Mouse (Mus musculus): ENCODE data around the gene Chtf18.
"Not testable (repeated sequence)": the region's sequence is repeated elsewhere in the genome, so short reads cannot be mapped to it uniquely, and the experiment has no call there.

The Chtf18 gene

DNA sequence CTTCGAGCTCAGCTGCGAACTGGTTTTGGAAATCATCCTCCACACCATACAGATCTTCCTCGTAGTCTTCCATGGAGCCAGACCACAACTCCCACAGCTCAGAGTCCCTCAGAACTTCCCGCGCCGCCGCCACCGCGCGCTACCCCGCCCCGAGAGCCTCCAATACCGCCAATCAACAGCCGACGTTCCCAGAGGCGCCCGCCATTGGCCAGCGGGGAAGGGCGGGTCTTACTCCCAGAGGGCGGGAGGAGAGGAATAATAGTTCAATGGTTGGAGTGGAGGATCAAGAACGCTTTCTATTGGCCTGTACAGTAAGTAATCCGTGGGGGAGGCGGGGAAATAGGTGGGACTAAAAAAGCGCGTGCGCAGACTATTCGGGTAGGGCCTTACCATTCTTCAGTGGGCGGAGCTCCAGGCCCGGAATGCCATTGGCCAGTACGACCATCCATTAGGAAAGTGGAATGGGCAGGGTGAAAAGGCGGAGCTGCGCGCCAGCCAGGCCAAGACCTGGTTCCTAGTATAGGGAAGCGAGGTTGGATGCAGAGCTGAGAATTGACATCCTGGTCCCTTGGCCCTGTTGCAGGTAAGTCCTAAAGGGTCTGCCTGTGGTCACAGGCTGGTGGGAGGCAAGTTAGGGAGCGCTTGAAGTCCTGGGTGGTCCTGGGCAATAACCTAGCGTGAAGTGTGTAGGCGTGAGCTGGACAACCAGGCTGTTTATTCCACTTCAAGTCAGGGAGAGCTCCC is at the start of gene Chtf18, which contains the start of gene Rpusd1:
Gene Chtf18, minus strand, starts transcription at position 155 of the 744 bp plus-strand sequence.
Gene Rpusd1, plus strand, starts transcription at position 406 of the 744 bp plus-strand sequence.
- DNase-seq (ENCODE audit: low spot score in 2 of 2): peak; percentile 97 to 99

DNA sequence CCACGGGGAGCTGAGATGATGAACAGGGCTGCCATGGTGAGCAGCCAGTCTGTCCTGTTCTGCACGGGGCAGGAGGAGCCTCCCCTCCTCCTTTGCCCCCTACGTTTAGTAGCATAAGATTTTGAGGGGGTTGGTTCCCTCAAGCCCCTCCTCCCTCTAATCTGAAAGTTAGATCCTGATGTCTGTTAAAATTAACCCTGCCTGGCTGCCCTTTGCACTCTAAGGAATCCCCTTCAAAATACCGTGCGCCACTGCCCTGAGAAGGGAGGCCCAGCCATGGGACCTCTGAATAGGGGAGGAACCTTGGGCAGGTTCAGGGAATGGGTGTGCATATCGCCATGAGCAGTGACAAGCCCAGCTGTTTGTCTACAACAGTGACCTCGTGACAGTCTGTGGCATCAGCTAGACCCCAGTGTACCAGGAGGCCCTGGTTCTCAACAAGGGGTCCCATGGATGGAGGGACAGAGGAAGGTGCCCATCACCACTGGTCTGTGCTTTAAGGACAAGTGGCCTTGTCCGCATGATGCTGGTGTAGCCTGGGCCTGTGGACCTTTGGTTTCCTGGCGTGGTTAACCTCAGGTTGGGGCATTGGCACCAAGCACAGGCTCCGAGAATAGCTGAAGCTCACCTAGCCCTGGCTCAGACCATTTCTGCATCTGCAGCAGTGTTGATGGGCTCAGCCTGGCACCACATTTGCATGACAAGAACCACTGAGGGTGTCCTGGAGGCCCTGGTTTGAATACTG is 48.3 kb upstream of the Chtf18 start:
- no peak for DNase-seq (ENCODE audit: low spot score in 2 of 2)

DNA sequence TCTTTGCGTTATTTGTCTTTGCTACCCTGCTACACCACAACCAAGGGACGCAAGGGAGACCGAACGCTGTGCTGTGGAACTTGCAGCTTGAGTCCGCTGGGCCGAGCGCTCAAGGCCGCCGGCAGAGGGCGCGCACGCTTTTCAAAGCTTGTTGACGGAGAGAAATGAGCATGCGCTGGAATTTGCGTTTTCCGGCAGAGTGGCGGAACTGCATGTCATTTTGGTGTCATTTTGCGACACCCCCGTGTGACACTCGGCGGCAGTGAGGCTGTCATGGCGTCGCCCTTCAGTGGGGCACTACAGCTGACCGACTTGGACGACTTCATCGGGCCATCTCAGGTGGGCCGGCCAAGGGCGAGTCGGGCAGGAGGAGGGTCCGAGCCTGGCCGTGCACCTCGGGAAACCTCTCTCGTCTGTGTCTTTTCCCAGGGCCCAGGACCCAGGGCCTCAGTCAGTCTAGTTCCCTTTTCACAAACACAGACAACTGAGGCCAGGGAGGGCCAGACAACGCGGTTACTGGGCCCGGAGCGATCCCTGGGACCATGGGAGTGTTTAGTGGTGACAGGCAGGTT is 46.4 kb upstream of the Chtf18 start, which contains the start of gene Narfl:
Gene Narfl, plus strand, starts transcription at position 228 of the 572 bp plus-strand sequence.
- peak; percentile 96 to 100 for DNase-seq (ENCODE audit: low spot score in 2 of 2)

DNA sequence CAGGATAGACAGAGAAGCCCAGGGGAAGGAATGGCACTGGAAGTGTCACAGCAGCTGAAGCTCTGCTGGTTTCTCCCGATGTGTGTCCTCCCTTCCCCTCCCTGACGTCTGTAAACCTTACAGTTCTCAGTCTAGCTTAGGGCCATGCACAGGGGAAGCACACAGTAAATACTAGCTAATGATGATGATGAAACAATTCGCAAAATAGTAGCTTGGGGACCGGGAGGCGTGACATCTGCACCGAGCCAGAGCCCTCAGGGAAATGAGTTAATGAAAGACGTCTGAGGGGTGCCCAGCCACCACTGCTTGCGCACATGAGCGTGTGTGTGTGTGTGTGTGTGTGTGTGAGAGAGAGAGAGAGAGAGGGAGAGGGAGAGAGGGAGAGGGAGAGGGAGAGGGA is 42.1 kb upstream of the Chtf18 start:
- no peak for DNase-seq (ENCODE audit: low spot score in 2 of 2)

DNA sequence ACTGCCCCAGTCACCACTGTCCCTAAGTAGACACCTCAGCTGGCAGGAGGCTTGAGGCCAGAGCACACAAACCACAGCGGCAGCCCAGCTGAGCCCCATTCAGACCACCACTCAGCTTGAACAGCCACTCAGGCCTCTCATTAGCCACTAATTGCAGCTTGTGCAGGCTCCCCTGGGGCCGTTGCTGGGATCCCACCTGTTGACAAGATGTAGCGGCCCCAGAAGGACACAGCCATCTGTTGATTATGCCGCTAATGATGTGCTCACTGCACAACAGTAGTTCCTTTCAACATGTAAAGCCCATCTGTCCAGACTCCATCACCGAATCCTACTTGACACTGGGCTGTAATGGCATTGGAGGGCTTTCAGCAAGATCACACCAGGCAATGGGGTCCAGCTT is 38.7 kb upstream of the Chtf18 start:
- no peak for DNase-seq (ENCODE audit: low spot score in 2 of 2)

DNA sequence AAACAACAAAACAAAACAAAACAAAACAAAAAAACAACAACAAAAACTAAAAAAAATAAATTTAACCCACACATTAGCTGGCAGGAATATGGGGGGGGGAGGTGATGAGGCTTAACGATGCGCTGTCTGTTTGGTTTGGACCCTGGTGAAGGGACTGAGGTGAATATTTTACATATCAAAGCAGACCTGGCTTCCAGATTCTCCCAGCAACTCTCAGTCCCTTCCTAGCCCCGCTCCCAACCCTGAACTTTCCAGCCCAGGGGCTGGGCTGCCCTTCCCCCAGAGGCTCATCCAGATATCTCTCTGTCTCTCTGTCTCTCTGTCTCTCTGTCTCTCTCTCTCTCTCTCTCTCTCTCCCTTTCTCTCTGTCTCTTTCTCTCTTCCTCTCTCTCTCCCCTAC is 35.4 kb upstream of the Chtf18 start:
- DNase-seq (ENCODE audit: low spot score in 2 of 2): no peak

DNA sequence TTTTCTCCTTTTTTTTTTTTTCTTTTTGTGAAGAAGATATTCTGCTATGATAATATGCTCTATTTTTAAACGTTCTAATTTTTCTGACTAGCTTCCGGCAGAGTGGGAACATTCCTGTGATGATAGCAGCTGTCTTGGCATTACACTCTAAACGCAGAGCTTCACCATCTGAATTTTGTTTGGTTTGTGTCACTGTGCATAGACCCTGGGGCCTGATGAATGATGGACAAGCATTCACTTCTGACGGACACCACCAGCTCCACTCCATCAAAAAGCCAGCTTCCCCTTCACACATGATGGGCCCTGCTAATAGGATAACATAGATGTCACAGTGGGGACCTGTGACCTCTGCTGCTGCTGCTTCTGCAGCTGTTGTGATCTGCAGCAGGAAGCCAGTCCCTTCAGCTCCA is 34.3 kb upstream of the Chtf18 start:
- no peak for DNase-seq (ENCODE audit: low spot score in 2 of 2)

DNA sequence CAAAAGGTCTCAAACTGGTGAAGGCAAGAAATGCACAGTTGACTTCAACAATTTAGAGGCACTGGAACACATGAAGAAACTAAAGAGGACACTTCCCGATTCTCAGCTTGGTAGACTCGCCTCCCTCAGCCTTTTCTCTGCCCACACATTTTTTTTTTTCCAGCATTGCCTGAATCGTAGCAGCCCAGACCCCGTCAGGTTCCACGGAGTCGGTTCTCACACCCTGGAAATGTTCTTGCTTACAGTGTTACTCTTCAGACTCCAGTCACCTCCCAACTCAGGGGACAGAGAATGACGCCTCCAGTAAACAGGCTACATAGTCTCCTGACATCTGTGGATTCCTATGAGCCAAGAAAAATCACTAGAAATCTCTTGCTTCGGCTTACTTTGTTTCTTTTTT is 32.9 kb upstream of the Chtf18 start:
- DNase-seq (ENCODE audit: low spot score in 2 of 2): no peak

DNA sequence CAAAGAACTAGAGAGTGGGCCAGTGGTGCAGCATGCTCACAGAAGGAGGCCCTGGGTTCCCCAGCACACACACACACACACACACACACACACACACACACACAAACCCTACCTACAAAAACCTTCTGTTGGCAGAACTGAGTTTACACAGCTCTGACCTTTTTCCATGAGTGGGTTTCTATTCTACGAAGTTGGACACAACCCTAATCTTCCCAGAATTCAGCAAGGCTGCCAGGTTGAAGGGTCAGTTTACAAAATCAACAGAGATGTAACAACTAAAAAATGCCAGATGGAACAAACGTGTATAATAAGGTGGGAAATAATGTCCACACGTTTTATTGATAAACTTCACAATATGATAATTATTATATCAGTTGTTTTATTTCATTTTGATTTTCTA is 30.5 kb upstream of the Chtf18 start:
- no peak for DNase-seq (ENCODE audit: low spot score in 2 of 2)

DNA sequence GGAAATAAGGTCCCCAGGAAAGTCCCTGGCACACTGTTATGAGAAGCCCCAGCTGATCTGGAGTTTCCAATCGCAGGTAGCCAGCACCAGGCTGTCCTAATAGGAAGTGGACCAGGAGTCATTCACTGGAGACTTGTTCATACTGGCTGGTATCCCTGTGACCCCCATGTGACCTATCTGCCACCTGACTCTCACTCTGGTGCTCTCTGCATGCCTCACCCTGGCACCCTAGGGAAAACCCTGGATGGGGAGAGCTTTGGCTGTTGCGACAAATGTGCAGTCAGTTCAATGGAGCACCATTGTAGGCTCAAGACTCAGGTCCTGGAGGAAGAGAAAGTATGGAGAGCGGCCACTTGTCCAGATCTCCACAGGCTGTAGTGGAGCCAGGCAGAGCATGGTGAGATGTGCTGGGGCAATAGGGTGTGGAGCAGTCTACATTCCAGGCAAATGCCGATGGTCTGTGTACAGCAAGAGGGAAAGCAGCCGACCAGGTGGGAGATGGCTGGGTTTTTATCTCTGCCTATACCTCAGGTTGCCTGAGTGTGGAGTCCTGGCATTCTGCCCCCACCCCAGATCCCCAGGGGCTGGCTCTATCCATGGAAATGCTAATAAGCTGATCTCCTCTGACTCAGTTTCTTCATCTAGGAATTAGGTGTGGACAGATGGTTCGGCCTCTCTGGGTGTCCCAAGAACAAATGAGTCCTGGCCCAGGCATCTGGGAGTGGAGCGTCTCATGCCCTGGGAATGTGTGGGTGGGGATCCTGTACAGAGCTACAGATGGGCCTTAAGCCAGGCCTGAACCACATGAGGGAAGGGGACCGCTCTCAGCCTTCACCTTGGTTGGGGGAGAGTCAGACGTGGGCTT is 29.4 kb upstream of the Chtf18 start:
- no peak for DNase-seq (ENCODE audit: low spot score in 2 of 2)

DNA sequence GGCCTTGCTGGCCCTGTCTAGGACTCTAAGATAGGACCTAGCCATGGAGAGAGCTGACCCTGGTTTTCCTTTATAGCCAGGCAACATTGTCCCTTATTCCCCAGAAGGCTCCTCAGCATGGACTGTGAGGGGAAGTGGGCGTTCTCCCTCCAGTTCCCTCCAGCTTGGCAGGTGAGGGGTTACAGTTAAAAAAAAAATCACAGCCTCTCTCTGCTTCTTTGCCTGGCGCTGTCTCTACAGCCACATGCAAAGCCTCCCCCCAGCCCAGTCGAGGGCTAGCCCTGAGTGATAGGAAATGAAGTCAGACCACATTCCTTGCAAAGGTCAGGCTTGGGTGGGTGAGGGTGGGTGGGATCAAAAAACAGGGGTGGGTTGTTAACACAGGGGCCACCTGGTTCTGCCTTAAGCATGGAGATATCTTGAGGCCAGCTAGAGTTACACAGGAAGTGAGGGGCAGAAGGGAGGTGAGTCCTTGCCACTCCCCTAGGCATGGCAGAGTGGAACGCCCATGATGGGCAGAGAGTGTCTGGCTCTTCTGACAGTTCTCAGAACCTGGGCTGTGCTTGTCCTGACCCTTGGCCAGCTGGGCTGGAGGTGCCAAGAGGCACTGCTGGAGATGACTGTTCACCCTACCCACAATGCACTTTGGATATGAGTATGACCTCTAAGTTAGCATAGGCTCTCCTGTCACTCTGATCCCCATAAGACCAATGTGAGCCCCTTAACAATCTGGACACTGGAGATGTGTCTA is 28.6 kb upstream of the Chtf18 start:
- no peak for DNase-seq (ENCODE audit: low spot score in 2 of 2)

DNA sequence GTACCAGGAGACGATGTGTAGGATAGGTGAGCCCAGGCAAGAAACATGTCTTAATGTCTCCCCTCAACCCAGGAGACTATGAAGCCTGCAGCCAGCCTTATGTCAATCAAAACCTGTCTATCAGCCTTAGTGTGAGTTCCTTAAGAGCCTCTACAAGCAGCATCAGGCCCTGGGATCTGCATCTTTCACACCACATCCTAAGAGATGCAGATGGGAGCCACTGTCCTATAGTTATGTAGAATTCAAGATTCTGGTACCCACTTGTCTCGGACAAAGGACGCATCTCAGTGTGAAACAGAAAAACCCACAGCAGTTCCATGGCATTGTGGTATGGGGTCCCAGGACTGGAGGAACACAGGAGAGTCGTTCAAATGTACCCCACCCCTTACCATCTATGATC is 27.9 kb upstream of the Chtf18 start:
- DNase-seq (ENCODE audit: low spot score in 2 of 2): no peak

DNA sequence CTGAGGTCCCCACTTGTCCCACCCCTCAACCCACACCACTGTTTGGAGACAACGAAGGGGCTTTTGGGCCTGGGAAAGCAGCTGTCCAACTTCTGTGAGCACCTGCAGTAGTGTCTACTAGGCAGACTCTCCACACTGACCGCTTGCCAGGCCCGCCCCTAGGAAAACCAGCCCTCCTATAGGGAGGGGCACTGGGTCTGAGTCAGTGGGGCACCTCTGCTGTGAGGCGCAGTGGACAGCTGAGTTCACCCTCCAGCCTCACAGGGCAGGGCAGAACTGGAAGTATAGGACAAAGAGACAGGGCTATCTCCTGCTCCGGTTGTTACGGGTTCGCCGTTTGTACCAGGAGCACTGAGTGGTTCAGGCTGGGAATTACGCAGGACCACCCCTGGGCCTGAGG is 27.0 kb upstream of the Chtf18 start, which contains the start of gene Msln:
Gene Msln, minus strand, starts transcription at position 138 of the 400 bp plus-strand sequence.
- no peak for DNase-seq (ENCODE audit: low spot score in 2 of 2)

DNA sequence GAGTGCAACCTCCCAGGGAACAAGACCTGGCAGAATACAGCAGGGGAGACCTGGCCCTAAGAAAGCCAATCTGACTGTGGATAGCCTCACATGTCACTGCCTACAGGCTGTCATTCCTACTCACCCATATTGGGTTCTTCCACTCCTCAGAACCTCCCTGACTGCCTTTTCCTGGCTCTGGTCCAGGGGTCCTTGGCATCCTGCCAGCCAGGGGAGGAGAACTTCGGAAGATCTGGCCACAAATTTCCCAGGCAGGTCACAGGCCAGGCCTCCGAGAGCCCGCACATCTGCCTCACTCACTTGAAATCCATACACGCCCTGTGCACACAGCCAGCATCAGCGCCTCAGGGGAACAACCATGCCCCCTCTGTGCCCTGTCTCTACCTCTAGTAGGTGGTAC is 24.2 kb upstream of the Chtf18 start:
- DNase-seq (ENCODE audit: low spot score in 2 of 2): no peak

DNA sequence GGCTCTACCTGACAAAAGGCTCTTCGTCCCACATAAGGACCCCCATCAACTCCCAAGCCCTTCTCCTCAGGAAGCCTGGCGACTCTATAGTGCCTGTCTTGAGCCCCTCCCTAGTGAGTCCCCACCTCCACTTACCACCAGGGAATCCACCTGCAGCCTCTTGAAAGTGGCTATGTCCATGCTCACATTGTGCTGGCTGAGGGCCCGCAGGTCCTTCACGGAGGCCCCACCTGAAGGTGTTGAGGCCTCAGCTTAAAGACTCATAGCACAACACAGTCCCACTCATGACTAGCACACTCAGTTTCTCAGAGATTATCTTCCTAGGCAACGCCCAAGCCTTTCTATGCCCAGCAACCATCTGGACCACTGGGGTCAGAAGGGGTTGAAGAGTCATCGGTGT is 22.1 kb upstream of the Chtf18 start:
- no peak for DNase-seq (ENCODE audit: low spot score in 2 of 2)

DNA sequence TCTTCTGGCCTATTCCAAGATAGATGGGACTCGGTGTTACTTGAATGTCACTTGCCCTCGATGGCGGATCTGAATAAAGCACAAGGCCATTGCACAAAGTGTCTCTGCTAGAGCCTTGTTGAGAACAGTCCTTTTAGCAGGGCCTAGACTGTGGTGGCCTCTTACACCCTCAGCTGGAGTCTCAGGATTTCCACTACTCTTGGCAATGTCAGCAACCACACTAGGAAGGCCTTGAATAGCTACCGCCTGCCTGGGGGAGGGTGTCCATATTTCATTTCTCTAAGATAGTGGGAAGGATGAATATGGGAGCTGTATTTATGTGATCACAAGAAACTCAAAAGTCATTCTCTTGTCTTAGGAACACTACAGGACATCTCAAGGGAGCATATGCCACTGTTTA is 21.0 kb upstream of the Chtf18 start:
- no peak for DNase-seq (ENCODE audit: low spot score in 2 of 2)

DNA sequence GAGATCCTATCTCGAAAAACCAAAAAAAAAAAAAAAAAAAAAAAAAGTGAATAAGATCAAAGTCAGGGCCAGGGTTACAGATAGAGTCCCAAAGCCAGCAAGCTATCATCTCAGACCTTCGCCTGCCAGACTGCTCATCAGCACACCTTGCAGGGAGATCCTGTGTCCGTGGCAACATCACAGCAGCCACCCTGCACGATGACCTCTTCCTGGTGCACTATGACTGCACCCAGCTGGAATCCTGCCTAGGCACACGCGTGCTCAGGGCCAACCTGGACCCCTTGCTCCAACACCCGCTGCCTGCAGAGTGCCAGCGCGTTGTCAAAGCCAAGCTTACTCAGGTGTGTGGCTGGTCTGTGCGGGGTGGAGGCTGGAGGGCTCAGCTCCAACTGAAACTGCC is 17.1 kb upstream of the Chtf18 start:
- no peak for DNase-seq (ENCODE audit: low spot score in 2 of 2)

DNA sequence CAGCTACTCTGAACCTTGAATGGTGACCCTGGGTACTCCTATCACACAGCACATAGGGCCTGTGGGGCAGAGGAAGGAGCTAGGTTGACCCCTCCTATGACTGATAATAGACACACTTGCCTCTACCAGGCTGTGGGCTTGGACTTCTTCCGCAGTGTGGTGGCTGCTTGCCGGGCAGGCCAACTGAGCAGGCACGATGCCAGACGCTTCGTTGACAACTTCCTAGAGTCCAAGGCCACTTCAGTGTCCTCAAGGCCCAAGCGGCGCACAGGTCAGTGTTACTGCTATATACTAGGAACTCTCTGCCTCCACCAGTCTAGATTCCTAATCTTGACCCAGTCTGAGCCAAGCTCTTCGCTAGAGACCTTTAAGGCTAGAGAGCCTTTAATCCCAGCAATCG is 16.6 kb upstream of the Chtf18 start:
- no peak for DNase-seq (ENCODE audit: low spot score in 2 of 2)

DNA sequence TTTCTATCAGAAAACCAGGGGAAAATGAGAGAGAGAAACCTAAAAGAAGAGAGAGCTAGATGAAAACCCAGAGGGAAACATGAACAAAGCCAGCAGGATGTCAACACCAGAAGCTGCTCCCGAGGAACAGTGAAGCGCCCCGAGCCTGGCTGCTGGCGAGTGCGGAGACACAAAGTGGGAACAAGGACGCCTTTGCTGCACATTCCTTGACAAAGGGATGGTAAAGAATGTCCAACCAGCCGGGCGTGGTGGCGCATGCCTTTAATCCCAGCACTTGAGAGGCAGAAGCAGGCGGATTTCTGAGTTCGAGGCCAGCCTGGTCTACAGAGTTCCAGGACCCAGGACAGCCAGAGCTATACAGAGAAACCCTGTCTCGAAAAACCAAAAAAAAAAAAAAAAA is 14.3 kb upstream of the Chtf18 start:
- not testable (repeated sequence) for DNase-seq (ENCODE audit: low spot score in 2 of 2)

DNA sequence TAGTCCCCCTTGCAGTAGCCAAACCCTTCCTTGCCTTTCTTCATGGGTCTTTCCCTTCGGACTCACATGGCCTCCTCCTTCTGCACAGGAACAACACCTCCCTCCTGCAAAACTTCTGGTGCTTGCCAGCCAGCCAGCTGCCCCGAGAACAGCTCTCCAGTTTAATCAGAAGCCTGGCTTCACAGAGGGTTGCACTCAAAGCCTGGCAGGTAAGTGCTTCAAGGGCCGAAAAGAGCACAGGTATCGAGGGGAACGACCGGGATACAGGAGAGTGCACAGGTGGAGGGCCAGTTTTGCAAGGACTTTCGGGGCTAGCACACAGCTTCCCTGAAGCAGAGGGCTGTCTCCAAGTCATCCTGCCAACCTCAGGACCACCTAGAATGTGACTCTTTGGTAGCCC is 11.6 kb upstream of the Chtf18 start:
- no peak for DNase-seq (ENCODE audit: low spot score in 2 of 2)

DNA sequence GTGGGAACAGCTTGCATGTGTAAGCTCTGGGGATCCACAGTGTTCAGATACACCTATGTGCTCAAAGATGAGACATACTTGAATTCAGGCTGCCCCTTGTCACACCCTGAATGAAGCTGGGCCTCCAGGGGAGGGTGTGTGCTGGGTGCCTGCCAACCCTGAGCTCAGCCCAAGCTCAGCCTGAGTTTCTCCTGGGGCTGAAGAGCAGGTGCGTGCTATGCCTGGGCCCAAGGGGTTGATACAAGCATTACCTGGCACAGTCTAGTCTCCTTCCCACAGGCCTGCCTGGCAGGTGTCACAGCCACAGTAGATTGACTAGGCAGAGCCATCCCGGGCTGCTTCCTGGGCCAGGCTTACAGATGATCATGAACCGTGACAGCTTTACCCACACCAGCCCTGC is 8.5 kb upstream of the Chtf18 start, which contains the start of gene Mslnl:
Gene Mslnl, plus strand, starts transcription at position 298 of the 400 bp plus-strand sequence.
- DNase-seq (ENCODE audit: low spot score in 2 of 2): no peak
